Mouse (Mus musculus) intestine, embryonic 16.5 days (tissue): ENCODE measurements around the gene Tmem132b. TPM values are rescaled to one million over a fixed set of nuclear protein-coding genes. Genes with fewer than 3 reads are reported as not detected.

ENCODE experiments used
- ATAC-seq: fragments of 200-750 bp; cut with Nextera tagmentation; 2 replicates; pipeline ENCODE4 v1.8.0; 2017; ENCODE audit warnings: moderate TSS enrichment, moderate library complexity
- H3K27ac ChIP-seq: fragments of 300-500 bp; sonication (generic); 2 replicates; pipeline ENCODE4 v1.5.1; 2014; ENCODE audit warnings: mild to moderate bottlenecking, low read length
- H3K27me3 ChIP-seq: fragments of 300-500 bp; sonication (generic); replicated peaks from 2 replicates; pipeline ENCODE4 v1.6.1; 2014; ENCODE audit warnings: low read length, control low read depth, mixed read lengths; ENCODE audit not compliant: control insufficient read depth, insufficient read depth
- H3K36me3 ChIP-seq: fragments of 300-500 bp; sonication (generic); 2 replicates; pipeline ENCODE4 v1.6.1; 2014; ENCODE audit warnings: low read length, control low read depth; ENCODE audit not compliant: control insufficient read depth, insufficient read depth
- H3K4me1 ChIP-seq: fragments of 300-500 bp; sonication (generic); 2 replicates; pipeline ENCODE4 v1.6.1; 2014; ENCODE audit warnings: low read length, control low read depth, mixed read lengths; ENCODE audit not compliant: control insufficient read depth, insufficient read depth
- H3K4me2 ChIP-seq: fragments of 300-500 bp; sonication (generic); 2 replicates; pipeline ENCODE4 v1.6.1; 2014; ENCODE audit warnings: low read depth, low read length, control low read depth
- H3K4me3 ChIP-seq: fragments of 300-500 bp; sonication (generic); 2 replicates; pipeline ENCODE4 v1.5.1; 2014; ENCODE audit warnings: mild to moderate bottlenecking, low read length
- H3K9ac ChIP-seq: fragments of 300-500 bp; sonication (generic); 2 replicates; pipeline ENCODE4 v1.6.1; 2014; ENCODE audit warnings: low read depth, low read length
- H3K9me3 ChIP-seq: fragments of 300-500 bp; sonication (generic); 2 replicates; pipeline ENCODE4 v1.6.1; 2016; ENCODE audit warnings: low read length, control low read depth; ENCODE audit not compliant: control insufficient read depth
- WGBS: fragments of 180-500 bp; shearing (Covaris S2); extraction: QIAGEN DNeasy Blood & Tissue Kit; methylation state at CpG from one replicate; pipeline ENCODE4 v1.1.7; 2014; 5-methylcytosine and 5-hydroxymethylcytosine counted together
- polyA plus RNA-seq: library from polyadenylated mRNA; unstranded; fragments of >200 nt; fragmentation: Nextera tagmentation; extraction: Ambion mirVana; gene quantifications from 2 replicates; pipeline ENCODE4 v1.2.1, GENCODE M21; 2015

Tmem132b gene
- polyA plus RNA-seq, 1 experiment from 2014 or later = 0.11 TPM

DNA sequence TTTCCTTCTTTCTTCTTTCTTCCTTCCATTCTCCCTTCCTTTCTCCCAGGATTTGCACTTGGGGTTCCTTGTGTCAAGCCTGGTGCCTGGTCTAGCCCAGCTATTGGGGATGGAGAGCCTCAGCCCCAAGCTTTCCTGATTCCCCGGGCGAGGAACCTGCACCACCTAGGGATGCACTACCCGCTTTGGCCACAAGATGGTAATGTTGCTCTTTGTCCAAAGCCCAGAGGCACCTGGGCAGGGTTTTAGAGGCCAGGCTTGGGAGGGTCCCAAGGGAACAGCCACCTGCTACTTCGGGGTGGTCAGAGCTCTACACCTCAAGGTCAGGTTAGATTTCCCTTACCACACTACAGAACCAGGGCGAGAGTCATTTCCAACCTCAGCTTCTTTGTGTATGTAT lies 2.5 kb upstream of the Tmem132b start:
- Histone ChIP-seq H3K27me3 (peaks cover 47% of the 10 kb centered on the region), H3K9me3 (peaks cover 6% of the 10 kb centered on the region; the same call in 1 of the 2 replicates), H3K36me3 (no peaks in the 10 kb centered on the region), H3K9ac (no peak overlapping the region), H3K27ac (no peak overlapping the region), H3K4me3 (no peak overlapping the region), H3K4me1 (peaks cover 7% of the 10 kb centered on the region), H3K4me2 (no peak overlapping the region)
- ATAC-seq = peak; percentile 25; the same call in 1 of the 2 replicates
- WGBS = 3% methylated on average over 5 of the region's 5 CpGs

DNA sequence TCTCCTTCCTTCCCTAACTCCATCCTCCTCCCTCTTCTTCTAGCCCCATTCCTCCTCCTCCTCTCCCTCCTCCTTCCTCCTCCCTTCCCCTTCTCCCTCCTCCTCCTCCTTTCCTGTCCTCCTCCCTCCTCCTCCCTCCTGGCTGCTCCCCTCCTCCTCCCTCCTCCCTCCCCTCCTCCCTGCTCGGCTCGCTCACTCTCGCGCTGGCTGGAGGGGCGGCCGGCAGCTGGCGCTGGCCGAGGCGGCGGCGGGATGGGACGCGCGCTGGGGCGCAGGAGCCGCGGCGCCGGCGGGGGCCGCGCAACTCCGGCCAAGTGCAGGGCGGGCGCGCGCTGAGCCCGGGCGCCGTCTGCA lies 594 bp downstream of the Tmem132b start:
- peaks cover 69% of the 10 kb centered on the region for H3K27me3 ChIP-seq
- H3K36me3 ChIP-seq = no peaks in the 10 kb centered on the region
- 0% methylated on average over 12 of the region's 30 CpGs for WGBS
- H3K27ac ChIP-seq = no peak overlapping the region
- H3K9ac ChIP-seq = peak overlapping the region; percentile 19; the same call in 1 of the 2 replicates
- peak overlapping the region; percentile 47 for H3K4me3 ChIP-seq
- ATAC-seq = peak; percentile 31
- peaks cover 11% of the 10 kb centered on the region for H3K4me1 ChIP-seq
- H3K9me3 ChIP-seq = no peaks in the 10 kb centered on the region
- H3K4me2 ChIP-seq = peak overlapping the region; percentile 83

DNA sequence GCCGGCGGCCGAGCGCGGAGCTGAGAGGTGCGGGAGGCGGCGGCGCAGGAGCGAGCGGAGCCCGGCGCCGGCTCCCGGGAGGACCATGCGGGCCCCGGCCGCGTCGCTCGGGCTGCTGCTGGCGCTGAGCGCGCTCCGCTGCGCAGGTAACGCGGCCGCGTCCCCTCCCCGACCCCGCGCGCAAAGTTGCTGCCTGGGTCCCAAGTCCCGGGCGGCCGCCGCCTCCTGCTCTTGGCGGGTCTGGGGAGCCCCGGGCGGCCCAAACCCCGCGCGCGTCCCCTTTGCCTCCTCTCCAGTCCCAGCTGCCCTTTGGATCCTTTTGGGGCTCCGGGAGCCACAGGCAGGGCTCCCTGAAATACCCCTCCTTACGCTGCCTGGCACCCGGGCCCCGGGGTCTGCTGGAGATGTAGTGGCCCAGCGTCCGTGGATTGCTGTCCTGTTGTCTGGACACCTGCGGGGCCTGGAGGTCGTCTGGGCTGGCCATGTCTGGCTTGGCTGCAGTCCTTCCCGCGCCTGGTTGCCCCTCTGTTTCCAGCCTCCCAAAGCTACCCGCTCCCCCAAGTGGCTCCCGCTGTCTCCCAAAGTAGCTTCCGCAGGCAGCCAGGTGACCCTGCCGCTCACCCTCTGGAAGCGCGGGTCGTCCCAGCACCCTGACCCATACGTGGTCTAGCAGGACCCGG lies 1.1 kb downstream of the Tmem132b start:
- peak overlapping the region; percentile 19 for H3K9ac ChIP-seq
- H3K4me3 ChIP-seq = peak overlapping the region; percentile 47
- no peaks in the 10 kb centered on the region for H3K36me3 ChIP-seq
- H3K9me3 ChIP-seq = no peaks in the 10 kb centered on the region
- under 1% methylated on average over 57 of the region's 64 CpGs for WGBS
- peak; percentile 13; the same call in 1 of the 2 replicates for ATAC-seq
- H3K27ac ChIP-seq = no peak overlapping the region
- peak overlapping the region; percentile 83 for H3K4me2 ChIP-seq
- peaks cover 69% of the 10 kb centered on the region for H3K27me3 ChIP-seq
- H3K4me1 ChIP-seq = peaks cover 11% of the 10 kb centered on the region

DNA sequence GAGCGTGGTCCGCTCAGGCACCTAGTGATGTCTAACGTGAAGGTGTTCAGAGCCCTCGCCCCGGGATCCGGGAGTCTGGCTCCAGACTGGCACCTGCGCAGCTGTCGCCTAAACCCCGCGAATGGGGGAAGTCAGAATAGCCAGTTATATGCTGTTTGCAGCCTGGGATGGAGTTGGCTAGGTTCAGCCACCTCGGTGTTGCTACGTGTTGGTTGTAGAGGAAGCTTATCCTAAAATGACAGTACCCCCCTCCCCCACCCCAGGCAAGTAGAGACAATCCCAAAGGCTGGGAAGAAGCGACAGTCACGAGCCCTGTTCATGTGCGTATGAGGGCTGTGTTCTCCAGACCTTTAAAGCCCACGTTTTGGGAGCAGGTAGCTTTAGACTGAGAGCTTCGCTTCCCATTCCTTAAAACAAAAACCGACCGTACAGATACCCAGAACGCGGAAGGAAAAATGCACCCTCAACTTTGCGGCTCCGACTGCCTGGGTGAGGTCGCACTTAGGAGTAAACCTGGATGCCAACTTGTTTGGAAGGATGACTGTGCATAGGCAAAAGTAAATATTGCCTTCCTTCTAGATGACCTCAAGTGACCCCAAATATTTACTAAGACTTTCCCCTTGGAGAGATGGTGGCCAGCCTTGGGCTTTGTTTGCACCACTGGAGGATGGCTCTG lies 1.8 kb downstream of the Tmem132b start:
- peak overlapping the region; percentile 47 for H3K4me3 ChIP-seq
- no peaks in the 10 kb centered on the region for H3K36me3 ChIP-seq
- 2% methylated on average over 24 of the region's 24 CpGs for WGBS
- 0 out of 2 replicates have a peak overlapping the region, but pooled peaks have one; percentile 83 for H3K4me2 ChIP-seq
- H3K27ac ChIP-seq = no peak overlapping the region
- no peak overlapping the region for H3K9ac ChIP-seq
- H3K9me3 ChIP-seq = no peaks in the 10 kb centered on the region
- no peak for ATAC-seq
- H3K27me3 ChIP-seq = peaks cover 69% of the 10 kb centered on the region
- H3K4me1 ChIP-seq = peaks cover 11% of the 10 kb centered on the region

DNA sequence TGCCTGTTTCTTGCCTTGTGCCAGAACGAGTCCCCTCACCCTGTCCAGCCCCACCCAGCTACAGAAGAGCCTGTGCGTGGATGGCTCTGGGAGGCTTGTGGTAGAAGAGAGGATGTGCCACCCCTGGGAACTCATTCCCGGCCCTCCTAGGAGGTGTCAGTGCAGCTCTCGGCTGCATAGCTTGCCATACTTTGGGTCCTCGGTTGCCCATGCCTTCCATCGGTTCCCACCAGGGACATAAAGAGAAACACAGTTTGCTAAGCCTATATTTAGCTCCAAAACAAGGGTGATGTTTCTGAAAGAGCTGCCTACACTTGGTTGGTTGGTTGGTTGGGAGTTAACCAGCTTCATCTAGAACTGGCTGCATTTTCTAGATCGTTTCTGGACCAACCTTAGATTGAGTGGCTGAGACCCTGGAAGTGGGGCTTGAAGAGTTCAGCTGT lies 2.6 kb downstream of the Tmem132b start:
- no peak overlapping the region for H3K27ac ChIP-seq
- no peak overlapping the region for H3K4me2 ChIP-seq
- H3K36me3 ChIP-seq = no peaks in the 10 kb centered on the region
- peaks cover 67% of the 10 kb centered on the region for H3K27me3 ChIP-seq
- peaks cover 11% of the 10 kb centered on the region for H3K4me1 ChIP-seq
- H3K9ac ChIP-seq = no peak overlapping the region
- H3K9me3 ChIP-seq = no peaks in the 10 kb centered on the region
- 6% methylated on average over 7 of the region's 7 CpGs for WGBS
- H3K4me3 ChIP-seq = no peak overlapping the region
- no peak for ATAC-seq

DNA sequence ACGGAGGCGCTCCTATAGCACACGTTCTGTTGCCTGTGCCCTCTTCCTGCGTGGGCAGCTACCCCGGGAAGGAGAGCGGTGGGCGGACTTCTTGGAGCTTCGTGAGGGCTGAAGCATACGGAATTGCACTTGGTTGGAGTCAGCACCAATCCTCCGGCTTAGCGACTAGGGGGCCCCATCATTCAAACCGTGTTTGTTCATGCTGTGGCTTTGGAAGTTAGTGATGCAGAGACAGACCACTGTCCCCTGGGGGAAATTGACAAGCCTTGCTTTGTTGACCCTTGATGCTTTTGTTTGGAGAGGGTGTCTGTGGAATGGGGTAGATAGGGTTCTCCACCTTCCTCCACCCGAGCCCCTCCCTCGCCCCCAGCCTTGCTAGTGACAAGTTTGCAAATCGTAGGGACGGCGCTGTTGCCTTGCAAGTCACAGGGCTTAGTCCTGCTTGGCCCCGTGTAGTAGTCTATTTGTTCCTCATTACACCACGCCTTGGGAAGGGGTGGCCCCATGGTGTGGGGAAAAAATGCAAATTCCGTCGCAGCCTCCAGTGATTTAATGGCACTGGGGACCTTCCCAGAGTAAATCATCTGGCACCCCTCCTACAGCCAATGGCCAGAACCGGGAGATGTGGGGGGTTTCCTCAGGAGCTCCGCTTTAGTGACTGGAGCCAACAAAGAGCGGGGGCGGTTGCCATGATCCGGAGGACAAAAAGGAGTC lies 3.2 kb downstream of the Tmem132b start:
- Histone ChIP-seq H3K4me1 (peaks cover 11% of the 10 kb centered on the region), H3K9me3 (no peaks in the 10 kb centered on the region), H3K4me2 (no peak overlapping the region), H3K27ac (no peak overlapping the region), H3K9ac (no peak overlapping the region), H3K27me3 (peaks cover 61% of the 10 kb centered on the region), H3K36me3 (no peaks in the 10 kb centered on the region), H3K4me3 (no peak overlapping the region)
- WGBS = 3% methylated on average over 26 of the region's 26 CpGs
- ATAC-seq = no peak

DNA sequence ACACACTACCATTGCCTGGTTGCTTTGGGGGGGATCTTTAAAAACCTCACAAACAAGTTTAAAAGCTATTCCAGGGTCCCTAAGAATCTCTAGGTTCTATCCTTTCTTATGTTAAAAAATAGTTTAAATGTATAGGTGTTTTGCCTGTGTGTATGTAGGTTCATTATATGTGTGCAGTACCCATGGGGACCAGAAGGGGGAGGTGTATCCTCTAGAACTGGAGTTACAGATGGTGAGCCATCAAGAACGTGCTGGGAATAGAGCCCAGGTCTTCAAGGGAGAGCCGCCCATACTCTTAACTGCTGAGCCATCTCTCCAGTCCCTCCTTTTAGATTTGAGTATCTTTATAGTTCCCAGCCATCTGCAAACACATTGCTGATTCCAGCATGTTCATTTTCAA lies 13.5 kb downstream of the Tmem132b start:
- 0 out of 2 replicates have a peak, but pooled peaks cover 7% of the 10 kb centered on the region for H3K9me3 ChIP-seq
- WGBS = 94% methylated on average over 2 of the region's 2 CpGs
- H3K4me3 ChIP-seq = no peak overlapping the region
- no peak overlapping the region for H3K27ac ChIP-seq
- H3K4me2 ChIP-seq = no peak overlapping the region
- no peak for ATAC-seq
- no peak overlapping the region for H3K9ac ChIP-seq
- H3K4me1 ChIP-seq = no peaks in the 10 kb centered on the region
- peaks cover 5% of the 10 kb centered on the region; the same call in 1 of the 2 replicates for H3K27me3 ChIP-seq
- no peaks in the 10 kb centered on the region for H3K36me3 ChIP-seq

DNA sequence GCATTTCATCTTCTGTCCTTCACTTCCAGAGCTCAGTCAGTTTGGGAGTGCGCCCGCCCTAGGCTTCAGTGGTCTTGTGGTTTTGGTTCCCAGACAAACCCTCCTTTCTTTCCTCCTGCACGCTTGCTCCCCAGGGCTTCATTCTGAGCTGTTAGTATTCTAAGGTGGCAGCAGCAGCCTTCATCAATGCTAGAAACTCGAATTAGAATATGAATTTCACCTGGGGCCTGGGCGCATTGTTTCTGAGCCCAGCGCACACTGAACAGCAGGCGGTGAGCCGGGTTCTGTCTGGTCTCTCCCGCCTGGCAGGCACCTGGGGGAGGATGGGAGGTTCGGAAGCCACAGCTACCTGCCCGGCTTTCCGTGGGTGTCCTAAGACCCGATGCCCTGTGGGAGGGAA lies 14.7 kb downstream of the Tmem132b start:
- 31% methylated on average over 13 of the region's 13 CpGs for WGBS

More for the DNA sequence above, 14.7 kb downstream of the Tmem132b start:
- Histone ChIP-seq H3K4me2 (no peak overlapping the region), H3K27me3 (peaks cover 5% of the 10 kb centered on the region; the same call in 1 of the 2 replicates), H3K9me3 (0 out of 2 replicates have a peak, but pooled peaks cover 7% of the 10 kb centered on the region), H3K27ac (no peak overlapping the region), H3K36me3 (no peaks in the 10 kb centered on the region), H3K4me1 (no peaks in the 10 kb centered on the region), H3K4me3 (no peak overlapping the region), H3K9ac (no peak overlapping the region)
- no peak for ATAC-seq
